Mouse (Mus musculus): ENCODE results near the gene Sgcb. TPM values are rescaled to one million over a fixed set of nuclear protein-coding genes. Genes with fewer than 3 reads are reported as not detected.

The Sgcb gene
- polyA plus RNA-seq, 1 experiment from 2014 or later, result 19.7 TPM

DNA sequence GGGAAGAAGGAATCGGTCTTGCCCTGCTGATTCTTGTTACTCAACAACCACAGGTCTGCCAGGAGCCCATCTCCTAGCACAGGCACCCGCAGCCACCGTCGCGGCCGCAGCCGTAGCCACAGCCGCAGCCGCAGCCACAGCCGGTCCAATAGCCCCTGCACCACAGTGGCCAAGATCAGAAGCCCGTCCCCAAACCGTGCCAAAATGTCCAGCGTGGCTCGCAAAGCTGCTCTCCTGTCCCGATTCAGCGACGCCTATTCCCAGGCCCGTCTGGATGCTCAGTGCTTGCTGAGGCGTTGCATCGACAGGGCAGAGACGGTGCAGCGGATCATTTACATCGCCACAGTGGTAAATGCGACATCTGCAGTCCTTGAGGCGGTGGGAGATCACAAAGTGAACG, 21.8 kb upstream of the Sgcb start:
- WGBS, result 56% methylated on average over 26 of the region's 26 CpGs
- H3K4me2 ChIP-seq (replicated peaks), result no peak overlapping the region

DNA sequence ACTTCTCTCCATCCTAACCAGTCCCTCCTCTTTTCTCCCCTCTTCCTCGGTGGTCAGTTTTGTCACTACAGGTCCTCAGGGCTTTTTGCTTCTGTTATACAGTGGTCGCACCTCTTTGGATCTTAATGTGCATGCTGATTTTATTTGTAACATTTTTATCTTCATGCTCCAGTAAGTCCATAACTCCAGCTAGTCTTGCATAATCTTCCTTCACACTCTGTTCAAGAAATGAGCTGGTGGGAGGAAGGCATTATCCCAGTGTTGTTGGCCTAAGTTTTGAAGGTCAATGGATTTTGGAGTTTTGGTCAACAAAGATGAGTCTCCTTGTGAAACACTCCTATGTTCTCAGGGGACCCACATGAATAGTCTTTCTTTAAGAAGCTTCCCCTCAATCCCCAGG, 20.3 kb upstream of the Sgcb start:
- 83% methylated on average over 2 of the region's 2 CpGs for WGBS
- Histone ChIP-seq H3K27me3 (replicated peaks) (no peaks in the 10 kb centered on the region), H3K9me3 (no peaks in the 10 kb centered on the region), H3K4me3 (replicated peaks) (no peak overlapping the region), H3K4me1 (replicated peaks) (no peaks in the 10 kb centered on the region), H3K36me3 (no peaks in the 10 kb centered on the region), H3K4me2 (replicated peaks) (no peak overlapping the region), H3K9ac (no peak overlapping the region), H3K27ac (no peak overlapping the region)
- ATAC-seq, result no peak

More for the DNA sequence above, 21.8 kb upstream of the Sgcb start:
- H3K4me1 ChIP-seq (replicated peaks), result no peaks in the 10 kb centered on the region
- ATAC-seq, result no peak
- no peak overlapping the region for H3K4me3 ChIP-seq (replicated peaks)
- no peak overlapping the region for H3K27ac ChIP-seq
- no peaks in the 10 kb centered on the region for H3K27me3 ChIP-seq (replicated peaks)
- no peaks in the 10 kb centered on the region for H3K9me3 ChIP-seq
- H3K9ac ChIP-seq, result no peak overlapping the region
- no peaks in the 10 kb centered on the region for H3K36me3 ChIP-seq

DNA sequence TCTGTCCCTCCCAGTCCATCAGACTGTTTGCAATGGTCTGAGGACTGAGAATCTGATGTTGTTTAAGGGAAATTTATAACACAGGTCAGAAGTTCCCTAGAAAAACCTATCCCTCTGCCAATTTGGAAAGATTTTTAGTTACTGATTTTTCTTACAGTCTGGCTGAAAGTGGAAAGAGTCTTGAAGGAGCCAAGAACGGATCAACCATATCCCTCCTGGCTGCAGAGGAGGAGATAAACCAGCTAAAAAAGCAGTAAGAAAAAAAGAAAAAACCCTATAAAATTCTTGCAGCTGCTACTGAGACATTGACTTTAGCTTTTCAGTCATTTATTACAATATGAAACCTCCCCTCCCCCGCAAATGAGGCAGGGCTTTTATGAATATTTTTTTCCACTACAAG, 19.1 kb upstream of the Sgcb start:
- H3K4me2 ChIP-seq (replicated peaks), result no peak overlapping the region
- ATAC-seq, result no peak
- H3K4me3 ChIP-seq (replicated peaks), result no peak overlapping the region
- H3K27ac ChIP-seq, result no peak overlapping the region
- H3K9me3 ChIP-seq, result no peaks in the 10 kb centered on the region
- H3K36me3 ChIP-seq, result no peaks in the 10 kb centered on the region
- H3K9ac ChIP-seq, result no peak overlapping the region
- WGBS, result 81% methylated on average over 2 of the region's 2 CpGs
- no peaks in the 10 kb centered on the region for H3K4me1 ChIP-seq (replicated peaks)
- H3K27me3 ChIP-seq (replicated peaks), result no peaks in the 10 kb centered on the region

DNA sequence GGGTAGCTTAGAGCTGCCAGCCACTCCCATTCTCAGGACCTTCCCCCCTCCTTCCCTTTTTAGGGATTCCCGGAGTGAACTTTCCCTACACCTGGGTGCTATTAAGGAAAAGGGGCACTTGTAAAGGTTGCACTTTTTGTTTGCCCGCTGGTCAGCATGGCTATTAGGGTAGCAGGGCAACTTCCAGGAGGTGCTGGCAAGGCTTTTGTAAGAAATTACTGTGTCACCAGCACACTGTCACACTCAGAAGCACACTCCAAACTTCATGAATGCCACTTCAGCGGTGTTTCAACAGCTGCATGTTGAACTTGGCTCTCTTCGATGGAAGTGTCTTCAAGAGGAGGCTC, 4.2 kb upstream of the Sgcb start:
- Histone ChIP-seq H3K27me3 (replicated peaks) (peaks cover 39% of the 10 kb centered on the region), H3K4me1 (replicated peaks) (peaks cover 21% of the 10 kb centered on the region), H3K4me2 (replicated peaks) (peak overlapping the region; percentile 98), H3K36me3 (no peaks in the 10 kb centered on the region), H3K4me3 (replicated peaks) (peak overlapping the region; percentile 50), H3K9ac (no peak overlapping the region), H3K27ac (no peak overlapping the region), H3K9me3 (no peaks in the 10 kb centered on the region)
- 3% methylated on average over 4 of the region's 4 CpGs for WGBS
- no peak for ATAC-seq

DNA sequence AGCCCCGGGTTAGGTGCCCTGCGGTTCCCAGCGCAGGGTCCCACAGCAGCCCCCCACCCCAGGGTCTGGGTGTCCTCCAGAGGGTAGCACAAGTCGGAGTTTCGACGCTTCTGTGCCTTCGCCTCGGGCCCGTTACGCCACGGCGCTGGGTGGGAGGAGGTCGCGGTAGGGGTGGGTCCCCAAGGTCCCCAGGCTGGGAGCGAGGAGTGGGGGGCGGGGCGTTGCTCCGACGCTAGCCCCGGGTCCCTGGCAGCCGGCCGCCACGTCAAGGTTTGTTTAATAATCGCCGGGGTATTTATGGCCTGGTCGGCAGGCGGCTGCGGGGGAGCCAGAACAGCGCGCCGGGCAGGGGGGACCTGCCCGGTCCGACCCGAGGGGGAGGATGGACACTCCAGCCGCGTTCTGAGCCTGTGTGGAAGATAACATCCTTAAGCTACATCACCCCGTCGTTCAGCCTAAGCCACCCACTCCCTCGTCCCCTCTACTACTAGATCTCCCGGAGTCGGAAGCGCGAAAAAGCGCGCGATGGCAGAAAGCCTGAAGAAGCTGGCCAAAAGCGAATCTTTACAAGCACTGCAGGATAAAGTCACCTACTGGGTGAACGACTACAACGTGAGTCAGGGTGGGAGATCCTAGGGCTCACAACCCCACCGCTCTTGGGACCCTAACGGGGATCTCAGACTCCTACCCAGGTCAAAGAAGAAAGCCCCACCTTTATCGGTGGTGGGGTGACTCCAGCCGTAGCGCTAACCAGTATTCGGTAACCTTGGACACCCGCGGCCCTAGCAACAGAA, 3.7 kb upstream of the Sgcb start, which contains the start of gene Spata18:
Gene Spata18, plus strand, starts transcription at position 319 of the 794 bp plus-strand sequence.
- Histone ChIP-seq H3K9ac (peak within 1 kb of the TSS; percentile 40), H3K4me1 (replicated peaks) (peaks cover 21% of the 10 kb centered on the region), H3K4me2 (replicated peaks) (peak within 1 kb of the TSS; percentile 98), H3K27ac (no peak within 1 kb of the TSS), H3K9me3 (no peaks in the 10 kb centered on the region), H3K36me3 (no peaks in the 10 kb centered on the region), H3K4me3 (replicated peaks) (peak within 1 kb of the TSS; percentile 50), H3K27me3 (replicated peaks) (peaks cover 39% of the 10 kb centered on the region)
- WGBS, result under 1% methylated on average over 56 of the region's 57 CpGs
- ATAC-seq, result 0 out of 2 replicates have a peak, but pooled peaks have one; percentile 22

DNA sequence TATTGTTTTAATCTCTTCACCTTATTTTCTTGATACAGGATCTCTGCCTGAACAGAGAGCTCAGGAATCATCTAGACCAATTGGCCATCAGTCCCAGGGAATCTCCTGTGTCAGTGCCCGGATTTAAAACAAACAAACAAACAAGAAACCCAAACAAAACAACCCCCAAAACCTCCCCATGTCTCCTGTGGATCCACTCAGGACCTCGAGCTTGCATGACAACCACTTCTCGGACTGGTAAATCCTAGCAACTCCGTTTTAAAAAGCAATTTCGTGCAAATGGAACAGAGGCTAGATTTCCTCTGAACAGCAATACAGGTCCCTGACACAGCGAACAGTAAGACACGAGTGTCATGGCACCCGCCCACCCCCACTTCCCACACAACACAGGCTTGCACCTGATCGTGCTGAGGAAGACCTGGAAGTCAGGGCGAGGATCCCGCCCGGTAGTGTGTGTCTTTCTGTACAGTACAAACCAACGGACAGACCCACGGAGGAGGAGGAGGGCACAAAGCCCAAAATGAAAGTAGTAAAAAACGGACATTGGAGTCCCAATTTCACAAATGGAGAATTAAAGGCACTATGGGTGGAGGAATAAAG, 2.9 kb upstream of the Sgcb start:
- no peaks in the 10 kb centered on the region for H3K36me3 ChIP-seq
- H3K27me3 ChIP-seq (replicated peaks), result peaks cover 39% of the 10 kb centered on the region
- 2% methylated on average over 15 of the region's 15 CpGs for WGBS
- H3K9me3 ChIP-seq, result no peaks in the 10 kb centered on the region
- H3K9ac ChIP-seq, result peak overlapping the region; percentile 40; the same call in 1 of the 2 replicates
- peak overlapping the region; percentile 98 for H3K4me2 ChIP-seq (replicated peaks)
- H3K4me1 ChIP-seq (replicated peaks), result peaks cover 21% of the 10 kb centered on the region
- no peak for ATAC-seq
- H3K27ac ChIP-seq, result no peak overlapping the region
- peak overlapping the region; percentile 50 for H3K4me3 ChIP-seq (replicated peaks)

DNA sequence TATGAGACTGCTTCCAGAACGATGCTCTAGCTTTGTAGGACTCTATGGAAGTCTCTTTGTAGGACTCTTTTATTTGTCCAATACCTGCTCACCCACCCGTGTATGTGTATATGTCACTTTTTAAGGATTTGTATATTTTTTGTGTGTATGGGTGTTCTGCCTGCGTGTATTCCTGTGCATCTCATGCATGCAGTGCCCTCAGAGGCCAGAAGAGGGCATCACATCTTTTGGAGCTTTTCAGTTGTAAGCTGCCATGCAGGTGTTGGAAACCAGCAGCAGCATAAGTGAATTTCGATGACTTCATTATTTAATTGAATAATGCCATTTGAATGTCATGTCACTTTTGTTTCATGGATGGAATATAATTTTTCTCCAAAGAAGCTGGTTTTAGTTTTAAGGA, 5.5 kb downstream of the Sgcb start:
- H3K4me1 ChIP-seq (replicated peaks), result no peaks in the 10 kb centered on the region
- no peak overlapping the region for H3K4me3 ChIP-seq (replicated peaks)
- no peak overlapping the region for H3K27ac ChIP-seq
- WGBS, result 85% methylated on average over 4 of the region's 4 CpGs
- H3K9ac ChIP-seq, result no peak overlapping the region
- H3K36me3 ChIP-seq, result no peaks in the 10 kb centered on the region
- no peak overlapping the region for H3K4me2 ChIP-seq (replicated peaks)
- H3K27me3 ChIP-seq (replicated peaks), result no peaks in the 10 kb centered on the region
- ATAC-seq, result no peak
- H3K9me3 ChIP-seq, result no peaks in the 10 kb centered on the region

DNA sequence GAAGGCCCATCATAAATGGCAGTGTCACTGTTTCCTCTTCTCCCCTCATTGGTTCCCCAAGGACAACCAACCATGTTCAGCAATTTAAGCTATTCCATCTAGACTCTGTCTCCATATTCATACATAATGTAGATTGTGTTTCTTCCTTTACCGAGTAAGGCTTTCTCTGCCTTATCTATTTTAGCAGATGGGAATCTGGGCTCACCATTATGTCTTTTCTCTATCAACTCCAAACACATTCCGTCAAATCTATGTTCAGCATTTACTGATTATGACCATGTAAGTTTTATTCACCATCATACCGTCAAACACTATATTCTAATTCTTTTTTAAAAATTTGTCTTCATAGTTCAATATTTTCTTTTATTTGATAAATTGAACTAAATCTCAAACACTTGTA, 6.5 kb downstream of the Sgcb start:
- ATAC-seq, result no peak
- 94% methylated on average over 3 of the region's 3 CpGs for WGBS
- H3K9ac ChIP-seq, result no peak overlapping the region

DNA sequence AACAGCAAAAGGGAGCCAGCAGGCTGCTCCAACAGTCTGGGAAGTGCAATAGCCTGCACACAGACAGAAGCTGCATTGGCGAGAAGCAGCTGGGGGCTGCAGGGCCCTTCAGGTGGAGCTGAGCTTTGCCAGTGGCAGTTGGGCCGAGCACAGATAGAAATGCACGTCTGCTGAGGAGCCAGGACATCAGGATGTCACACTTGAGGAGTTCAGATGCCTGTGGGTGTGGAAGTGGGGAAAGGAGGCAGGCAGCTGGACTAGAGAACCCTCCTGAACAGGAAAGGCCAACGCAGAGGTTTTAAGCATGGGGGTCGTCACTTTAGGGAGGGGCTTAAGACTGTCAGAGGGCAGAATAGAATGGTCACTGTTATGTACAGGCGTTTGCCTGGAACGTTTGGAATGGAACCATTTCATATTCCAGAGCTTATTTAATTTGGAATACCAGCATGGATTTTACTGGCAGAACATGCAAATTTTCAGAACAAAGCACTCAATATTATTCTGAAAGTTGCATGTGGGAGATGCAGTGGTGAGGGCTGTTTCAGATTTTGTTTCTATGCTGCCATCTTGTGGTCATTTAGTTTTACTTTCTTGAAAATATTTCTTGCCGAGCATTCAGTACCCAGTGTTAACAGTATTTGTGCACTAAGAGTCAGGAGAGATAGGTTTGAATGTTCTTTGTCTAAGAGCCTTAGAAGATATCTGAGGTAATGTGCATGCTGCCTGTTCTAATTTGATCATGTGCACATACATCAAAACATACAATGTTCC, 10.1 kb downstream of the Sgcb start:
- WGBS, result 47% methylated on average over 8 of the region's 8 CpGs
- ATAC-seq, result peak; percentile 61

More for the DNA sequence above, 6.5 kb downstream of the Sgcb start:
- Histone ChIP-seq H3K36me3 (no peaks in the 10 kb centered on the region), H3K4me1 (replicated peaks) (no peaks in the 10 kb centered on the region), H3K27ac (no peak overlapping the region), H3K4me3 (replicated peaks) (no peak overlapping the region), H3K27me3 (replicated peaks) (no peaks in the 10 kb centered on the region), H3K4me2 (replicated peaks) (no peak overlapping the region), H3K9me3 (no peaks in the 10 kb centered on the region)

DNA sequence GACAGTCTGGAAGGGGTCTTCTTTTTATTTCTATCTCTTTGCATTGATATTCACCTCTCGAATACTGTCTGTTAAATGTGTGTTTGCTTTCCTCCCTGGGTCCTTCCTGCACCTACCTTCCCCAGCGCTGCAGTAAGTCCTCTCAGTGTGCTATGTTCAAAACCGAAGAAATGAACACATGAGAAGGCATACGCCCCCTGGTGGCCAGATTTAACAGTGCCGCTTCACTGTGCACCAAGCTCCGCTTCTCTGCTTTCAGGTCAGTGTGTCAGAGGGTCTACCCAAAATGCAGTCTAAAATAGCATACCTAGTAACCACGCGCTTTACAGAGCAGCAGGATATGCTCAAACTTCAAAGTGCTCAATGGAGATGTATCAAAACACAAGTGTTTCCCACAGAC, 14.4 kb downstream of the Sgcb start:
- no peaks in the 10 kb centered on the region for H3K4me1 ChIP-seq (replicated peaks)
- no peak overlapping the region for H3K9ac ChIP-seq
- 64% methylated on average over 8 of the region's 8 CpGs for WGBS
- no peaks in the 10 kb centered on the region for H3K9me3 ChIP-seq
- no peak overlapping the region for H3K27ac ChIP-seq
- H3K27me3 ChIP-seq (replicated peaks), result no peaks in the 10 kb centered on the region
- no peak overlapping the region for H3K4me3 ChIP-seq (replicated peaks)
- no peak for ATAC-seq
- 0 out of 2 replicates have a peak, but pooled peaks cover 3% of the 10 kb centered on the region for H3K36me3 ChIP-seq
- H3K4me2 ChIP-seq (replicated peaks), result no peak overlapping the region

More for the DNA sequence above, 10.1 kb downstream of the Sgcb start:
- Histone ChIP-seq H3K4me1 (replicated peaks) (no peaks in the 10 kb centered on the region), H3K27me3 (replicated peaks) (no peaks in the 10 kb centered on the region), H3K4me2 (replicated peaks) (no peak overlapping the region), H3K27ac (no peak overlapping the region), H3K4me3 (replicated peaks) (no peak overlapping the region), H3K9ac (no peak overlapping the region), H3K9me3 (no peaks in the 10 kb centered on the region), H3K36me3 (0 out of 2 replicates have a peak, but pooled peaks cover 3% of the 10 kb centered on the region)

DNA sequence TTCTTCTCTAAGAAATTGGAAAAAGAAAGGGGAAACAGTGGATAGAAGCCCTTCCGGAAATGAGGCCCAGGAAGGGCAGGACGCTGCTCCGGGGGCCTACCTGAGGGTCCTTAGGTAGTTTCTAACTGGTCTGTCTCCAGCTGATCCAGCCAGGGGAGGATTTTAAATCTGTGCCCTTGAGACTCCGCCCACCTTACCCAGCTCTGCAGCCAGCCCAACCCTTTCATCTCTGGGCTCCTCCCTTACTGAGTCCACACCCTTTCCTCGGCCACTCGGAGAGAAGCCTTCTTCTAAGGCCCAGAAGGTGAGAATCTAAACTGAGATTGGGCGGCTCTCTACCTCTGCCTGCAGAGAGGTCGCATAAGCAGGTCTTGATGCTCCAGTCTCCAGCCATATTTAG, 15.3 kb downstream of the Sgcb start, which contains the start of gene Lrrc66:
Gene Lrrc66, minus strand, starts transcription at position 236 of the 400 bp plus-strand sequence.
- no peak within 1 kb of the TSS for H3K27ac ChIP-seq
- H3K9me3 ChIP-seq, result no peaks in the 10 kb centered on the region
- H3K4me3 ChIP-seq (replicated peaks), result no peak within 1 kb of the TSS
- WGBS, result 80% methylated on average over 8 of the region's 8 CpGs
- ATAC-seq, result no peak
- H3K4me1 ChIP-seq (replicated peaks), result no peaks in the 10 kb centered on the region
- no peak within 1 kb of the TSS for H3K4me2 ChIP-seq (replicated peaks)
- no peak within 1 kb of the TSS for H3K9ac ChIP-seq
- no peaks in the 10 kb centered on the region for H3K27me3 ChIP-seq (replicated peaks)
- 0 out of 2 replicates have a peak, but pooled peaks cover 3% of the 10 kb centered on the region for H3K36me3 ChIP-seq

DNA sequence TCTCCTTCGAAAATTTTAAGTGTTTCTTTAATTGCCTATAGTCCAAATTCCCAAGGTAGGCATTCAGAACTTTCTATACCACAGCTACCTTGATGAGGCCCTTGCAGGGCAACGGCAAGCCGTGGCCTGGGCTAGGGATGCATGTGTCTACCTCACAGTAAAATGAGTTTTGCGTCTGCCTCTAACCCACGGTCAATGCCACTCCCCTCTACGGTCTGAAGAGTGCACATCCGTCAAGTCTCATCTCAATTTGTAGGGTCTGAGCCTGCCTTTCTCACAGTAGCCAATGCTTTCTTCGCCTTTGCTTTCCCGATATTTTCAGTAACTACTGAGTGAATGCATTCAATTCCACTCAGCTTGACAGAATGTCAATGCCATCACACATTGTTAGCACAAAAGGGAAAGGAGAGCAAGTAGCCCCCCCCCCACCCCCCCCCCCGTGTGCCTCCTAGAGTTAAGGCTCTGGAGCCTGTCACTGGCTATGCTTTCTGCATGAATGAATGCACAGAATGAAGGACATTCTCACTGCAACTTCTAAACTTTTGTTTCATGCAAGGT, 16.5 kb downstream of the Sgcb start:
- ATAC-seq, result no peak
- no peak overlapping the region for H3K4me3 ChIP-seq (replicated peaks)
- H3K4me1 ChIP-seq (replicated peaks), result no peaks in the 10 kb centered on the region
- no peaks in the 10 kb centered on the region for H3K27me3 ChIP-seq (replicated peaks)
- H3K9me3 ChIP-seq, result no peaks in the 10 kb centered on the region
- 0 out of 2 replicates have a peak, but pooled peaks cover 3% of the 10 kb centered on the region for H3K36me3 ChIP-seq
- H3K4me2 ChIP-seq (replicated peaks), result no peak overlapping the region
- 0 out of 2 replicates have a peak overlapping the region, but pooled peaks have one; percentile 4 for H3K27ac ChIP-seq
- 77% methylated on average over 10 of the region's 10 CpGs for WGBS
- no peak overlapping the region for H3K9ac ChIP-seq
